Mouse (Mus musculus): ENCODE data around the gene Gcsh. TPM values are rescaled to one million over a fixed set of nuclear protein-coding genes. Genes with fewer than 3 reads are reported as not detected.
A peak's percentile ranks its signal among the peaks of the same experiment; 100 is the strongest.

The Gcsh gene
- total RNA-seq, 2 experiments from 2014 or later: 37.6 to 45.5 TPM

DNA sequence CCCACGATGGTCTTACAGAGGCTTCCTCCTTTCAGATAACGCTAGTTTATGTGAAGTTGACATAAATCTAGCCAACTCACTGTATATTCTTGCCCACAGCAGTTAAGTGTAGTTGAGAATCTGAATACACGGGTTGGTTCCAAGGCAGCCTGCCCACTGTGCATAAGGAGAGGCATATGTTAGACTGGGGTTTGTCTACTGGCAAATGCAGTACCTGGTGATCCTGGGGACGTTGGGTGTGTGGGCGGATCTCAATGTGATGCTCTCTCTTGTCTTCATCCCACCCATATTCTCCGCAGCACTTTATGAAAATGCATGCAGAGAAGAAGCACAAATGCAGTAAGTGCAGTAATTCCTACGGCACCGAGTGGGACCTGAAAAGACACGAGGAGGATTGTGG lies 38.9 kb downstream of the Gcsh start:
- no peak overlapping the region for H3K27ac ChIP-seq
- no peak for DNase-seq
- TF ChIP-seq CTCF (IDR thresholded peaks at IDR 0.05): no peak
- H3K4me3 ChIP-seq: no peak overlapping the region
- intact Hi-C loops (cut with DNase I): no loop called here

DNA sequence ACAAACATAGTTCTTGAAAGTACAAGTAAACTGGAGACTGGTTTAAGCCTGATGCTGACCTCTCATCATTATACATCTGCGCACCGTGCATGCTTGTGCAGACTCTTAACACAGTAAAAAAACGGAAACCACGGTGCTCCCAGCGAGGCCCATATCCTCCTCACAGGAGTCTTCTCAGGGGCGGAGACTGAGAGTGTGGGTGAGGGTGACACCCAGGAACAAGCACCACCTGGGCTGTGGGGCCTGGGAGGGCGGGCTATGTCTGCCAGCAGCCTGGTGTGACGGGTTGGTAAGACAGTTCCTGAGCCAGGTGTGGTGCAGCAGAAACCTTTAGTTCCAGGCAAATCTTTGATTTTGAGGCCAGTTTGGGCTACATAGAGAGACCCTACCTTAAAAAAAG lies 40.9 kb downstream of the Gcsh start:
- no peak for DNase-seq
- no peak overlapping the region for H3K4me3 ChIP-seq
- TF ChIP-seq CTCF (IDR thresholded peaks at IDR 0.05): no peak
- H3K27ac ChIP-seq: no peak overlapping the region
- intact Hi-C loops (cut with DNase I): no loop called here

DNA sequence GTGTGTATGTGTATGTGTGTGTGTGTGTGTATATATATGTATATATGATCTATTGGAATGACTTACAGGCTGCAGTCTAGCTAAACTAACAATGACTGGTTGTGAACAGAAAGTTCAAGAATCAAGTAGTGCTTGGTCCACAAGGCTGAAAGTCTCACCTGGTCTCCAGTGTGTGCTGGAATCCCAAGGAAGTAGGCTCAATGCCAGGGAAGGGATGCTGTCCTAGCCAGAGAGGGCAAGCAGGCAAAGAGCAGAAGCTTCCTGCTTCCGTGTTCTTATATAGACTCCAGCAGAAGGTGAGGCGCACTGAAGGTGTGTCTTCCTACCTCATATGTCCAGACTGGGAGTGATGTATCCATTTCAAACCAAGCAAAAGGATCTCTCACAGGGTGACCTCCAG lies 41.6 kb downstream of the Gcsh start:
- no peak for DNase-seq
- Histone ChIP-seq H3K4me3 (no peak overlapping the region), H3K27ac (no peak overlapping the region)
- intact Hi-C loops (cut with DNase I): no loop called here
- TF ChIP-seq CTCF (IDR thresholded peaks at IDR 0.05): no peak

DNA sequence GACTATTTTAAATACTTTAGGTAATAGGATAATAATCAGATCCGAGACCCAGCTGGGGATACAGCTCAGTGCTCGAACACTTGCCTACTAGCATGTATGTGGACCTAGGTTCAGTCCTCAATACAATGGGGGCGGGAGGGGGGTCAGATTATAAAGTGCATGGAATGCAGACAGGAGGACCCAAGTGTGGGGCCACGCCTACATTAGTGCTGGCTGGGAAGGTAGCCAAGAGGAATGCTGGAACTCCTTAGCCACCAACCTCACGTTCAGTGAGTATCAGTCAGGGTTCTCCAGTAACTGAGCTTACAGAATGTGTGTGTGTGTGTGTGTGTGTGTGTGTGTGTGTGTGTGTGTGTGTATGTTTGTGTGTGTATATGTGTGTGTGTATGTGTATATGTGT lies 42.0 kb downstream of the Gcsh start:
- no peak for TF ChIP-seq CTCF (IDR thresholded peaks at IDR 0.05)
- no peak overlapping the region for H3K27ac ChIP-seq
- intact Hi-C loops (cut with DNase I): no loop called here
- no peak for DNase-seq
- H3K4me3 ChIP-seq: no peak overlapping the region

DNA sequence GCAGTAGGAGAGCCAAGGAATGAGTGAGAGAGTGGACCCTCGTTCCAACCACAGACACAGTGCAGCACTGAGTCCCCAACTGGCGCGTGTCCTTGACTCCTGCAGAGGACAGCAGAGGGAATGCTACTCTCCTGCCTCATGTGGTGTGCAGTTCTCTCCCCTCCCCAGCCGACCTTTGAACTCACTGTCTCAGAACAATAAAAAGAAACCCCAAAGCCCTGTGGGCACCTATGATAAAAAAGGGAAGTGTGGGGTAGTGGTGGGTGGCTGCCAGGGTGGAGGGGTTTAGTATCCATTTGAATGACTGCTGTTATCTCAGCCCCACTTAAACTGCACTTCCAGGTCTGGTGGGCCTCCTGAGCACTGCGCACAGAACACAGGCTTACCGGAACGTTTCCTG lies 45.7 kb downstream of the Gcsh start:
- TF ChIP-seq CTCF (IDR thresholded peaks at IDR 0.05): no peak
- H3K4me3 ChIP-seq: no peak overlapping the region
- no peak overlapping the region for H3K27ac ChIP-seq
- intact Hi-C loops (cut with DNase I): no loop called here
- DNase-seq: no peak

DNA sequence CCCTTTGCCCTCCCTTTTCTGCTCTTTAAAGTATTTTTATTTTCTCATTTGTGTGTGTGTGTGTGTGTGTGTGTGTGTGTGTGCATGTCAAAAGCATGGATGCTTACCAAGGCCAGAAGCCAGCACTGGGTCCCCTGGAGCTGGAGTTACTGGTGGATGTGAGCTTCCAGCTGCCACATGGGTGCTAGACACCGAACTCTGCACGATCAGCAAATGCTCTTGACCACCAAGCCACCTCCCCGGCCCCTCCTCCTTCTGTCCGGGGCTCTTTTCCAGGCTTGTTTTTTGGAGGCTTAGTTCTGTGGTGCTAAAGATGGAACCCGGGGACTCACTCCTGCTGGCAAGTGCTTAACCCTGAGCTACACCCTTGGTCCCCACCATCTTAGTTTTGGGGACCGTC lies 46.5 kb downstream of the Gcsh start:
- no peak for TF ChIP-seq CTCF (IDR thresholded peaks at IDR 0.05)
- Histone ChIP-seq H3K4me3 (peak overlapping the region; percentile 65), H3K27ac (peak overlapping the region; percentile 70)
- no peak for DNase-seq
- intact Hi-C loops (cut with DNase I): no loop called here

DNA sequence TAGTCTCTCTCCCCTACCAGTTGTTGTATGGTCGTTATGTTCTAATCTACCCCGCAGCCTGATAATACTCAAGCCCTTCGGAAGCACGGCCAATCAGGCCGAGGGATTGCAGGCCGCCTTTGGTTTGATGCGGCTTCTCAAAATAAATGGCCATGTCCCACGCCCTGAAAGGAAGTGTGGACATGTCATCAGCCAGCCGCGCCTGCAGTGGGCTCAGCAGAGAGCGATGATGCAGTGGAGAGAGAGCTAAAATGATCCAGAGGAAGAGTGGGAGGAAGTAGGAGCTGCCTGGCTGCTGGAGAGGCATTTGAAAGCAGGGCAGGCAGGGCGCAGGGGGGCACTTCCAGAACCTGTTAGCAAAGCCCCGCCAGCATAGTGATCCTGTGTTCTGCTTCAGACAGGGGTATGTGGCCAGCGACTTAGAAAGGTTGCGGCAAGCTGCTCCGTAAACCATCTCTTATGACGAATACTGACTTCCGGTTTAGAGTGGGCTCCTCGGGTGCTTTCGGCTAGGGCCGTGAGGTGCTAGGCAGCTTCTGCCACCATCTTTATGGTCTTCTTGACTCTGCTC lies 47.0 kb downstream of the Gcsh start:
- peak; percentile 28 for DNase-seq

DNA sequence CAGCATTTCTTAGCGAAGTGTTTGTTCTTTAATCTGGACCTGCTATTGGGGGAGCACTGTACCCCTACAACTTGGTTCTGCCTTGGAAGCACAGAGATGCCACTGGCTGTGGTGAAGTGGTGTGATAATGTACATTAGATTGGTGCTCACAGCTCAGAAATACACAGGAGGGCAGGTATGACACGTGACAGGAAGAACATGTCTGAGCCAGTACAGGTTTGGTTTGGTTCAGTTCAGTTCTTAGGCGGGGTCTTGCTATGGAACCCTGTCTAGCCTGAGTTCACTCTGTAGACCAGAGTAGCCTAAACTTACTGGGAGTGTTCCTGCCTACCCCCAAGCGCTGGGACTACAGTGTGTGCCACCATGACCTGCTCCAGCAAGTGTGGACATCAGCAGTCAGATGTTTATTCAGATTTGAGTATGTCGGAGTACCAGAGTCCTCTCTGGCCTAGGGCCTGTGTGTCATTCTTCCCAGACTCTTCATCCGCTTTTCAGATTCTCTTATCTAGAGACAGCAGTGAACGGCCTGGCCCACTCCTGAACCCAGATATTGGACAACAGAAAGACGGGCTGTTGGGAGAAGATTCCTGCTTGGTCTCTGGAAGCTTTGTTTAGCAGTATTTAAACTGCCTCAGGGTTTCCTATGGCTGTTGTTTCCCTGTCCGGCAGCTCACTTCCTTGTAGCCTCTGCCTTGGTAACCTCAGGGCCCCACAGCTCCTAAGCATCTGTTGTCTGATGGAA lies 48.0 kb downstream of the Gcsh start:
- no peak for TF ChIP-seq CTCF (IDR thresholded peaks at IDR 0.05)
- intact Hi-C loops (cut with DNase I): no loop called here
- no peak for DNase-seq
- Histone ChIP-seq H3K4me3 (no peak overlapping the region), H3K27ac (0 out of 2 replicates have a peak overlapping the region, but pooled peaks have one; percentile 70)

More for the DNA sequence above, 47.0 kb downstream of the Gcsh start:
- no peak for TF ChIP-seq CTCF (IDR thresholded peaks at IDR 0.05)
- Histone ChIP-seq H3K27ac (peak overlapping the region; percentile 70), H3K4me3 (peak overlapping the region; percentile 65)
- intact Hi-C loops (cut with DNase I): no loop called here

DNA sequence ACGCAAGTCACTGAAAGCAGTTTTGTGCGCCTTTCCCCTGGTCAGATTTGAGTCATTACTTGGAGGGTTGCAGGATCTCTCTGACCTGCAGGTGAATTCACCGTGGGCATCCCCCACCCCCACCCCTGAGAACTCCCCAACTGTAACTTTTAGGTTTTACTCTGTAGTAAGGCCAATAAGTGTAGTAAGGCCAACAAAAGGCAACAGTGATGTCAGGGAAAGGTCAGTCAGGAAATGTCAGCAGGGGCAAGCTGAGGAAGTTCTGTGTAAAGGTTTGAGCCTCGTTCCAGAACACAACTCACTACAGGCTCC lies 49.0 kb downstream of the Gcsh start:
- DNase-seq: no peak
- intact Hi-C loops (cut with DNase I): no loop called here
- peak overlapping the region; percentile 84 for H3K27ac ChIP-seq
- TF ChIP-seq CTCF (IDR thresholded peaks at IDR 0.05): no peak
- H3K4me3 ChIP-seq: peak overlapping the region; percentile 99

DNA sequence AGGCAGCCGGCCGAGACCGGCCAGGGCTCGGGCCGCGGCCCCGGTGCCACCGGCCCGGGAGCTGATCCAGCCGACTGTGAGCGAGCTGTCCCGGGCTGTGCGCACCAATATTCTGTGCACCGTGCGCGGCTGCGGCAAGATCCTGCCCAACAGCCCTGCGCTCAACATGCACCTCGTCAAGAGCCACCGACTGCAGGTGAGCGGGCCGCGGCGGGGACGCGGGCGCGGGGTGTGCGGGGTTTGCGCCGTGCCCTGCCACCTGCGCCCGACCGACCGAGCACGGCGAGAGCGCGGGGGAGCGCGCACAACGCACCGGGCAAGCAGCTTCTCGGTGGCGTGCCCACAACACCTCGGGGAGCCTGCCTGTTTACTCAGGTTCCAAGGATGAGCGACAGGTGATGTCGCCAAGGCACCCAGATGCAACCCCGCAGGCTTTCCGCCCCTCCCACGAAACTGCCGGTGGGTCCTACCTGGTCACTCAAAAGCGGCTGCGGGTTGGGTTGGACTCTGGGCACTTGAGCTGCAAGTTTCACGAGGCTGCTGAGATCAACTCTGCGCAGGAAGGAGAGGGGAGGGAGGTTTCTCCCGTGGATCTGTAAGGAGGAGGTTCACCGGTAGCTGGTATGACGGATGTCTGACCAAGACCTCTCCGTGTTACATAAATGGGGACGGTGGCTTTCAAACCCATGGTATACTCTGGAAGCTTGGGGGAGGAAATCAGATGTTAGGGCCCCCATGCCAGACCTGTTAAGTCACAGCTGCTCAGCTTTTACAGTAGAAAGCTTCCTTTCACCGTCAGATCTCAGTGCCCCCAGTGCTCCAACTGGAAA lies 49.6 kb downstream of the Gcsh start:
- Histone ChIP-seq H3K4me3 (peak overlapping the region; percentile 99), H3K27ac (peak overlapping the region; percentile 84)
- no peak for DNase-seq
- intact Hi-C loops (cut with DNase I): loop anchor here (1.0 kb wide), 1 partner anchor 36 kb away; no protein-coding TSS in a partner anchor
- TF ChIP-seq CTCF (IDR thresholded peaks at IDR 0.05): no peak

DNA sequence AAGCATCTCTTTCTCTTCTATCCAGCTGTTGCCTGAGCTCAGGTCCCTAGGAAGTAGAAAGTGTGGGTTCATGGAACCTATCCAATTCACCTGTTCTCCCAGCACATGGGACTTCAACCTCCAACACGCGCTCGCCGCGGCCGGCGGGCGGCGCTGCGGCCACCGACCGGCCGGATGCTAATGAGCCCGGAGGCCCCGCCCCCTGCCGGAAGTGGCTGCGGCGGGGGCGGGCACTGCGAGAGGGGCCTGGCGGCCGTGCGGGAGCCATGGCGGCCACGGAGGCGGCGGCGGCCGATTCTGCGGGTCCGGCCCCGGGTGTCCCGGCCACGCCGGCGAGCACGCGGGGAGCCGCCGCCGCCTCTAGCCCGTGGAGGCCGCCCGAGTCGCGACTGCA lies 50.2 kb downstream of the Gcsh start, which contains the start of gene Atmin:
Atmin (plus strand) TSS at position 233 of the 394 bp plus-strand sequence.
- intact Hi-C loops (cut with DNase I): loop anchor here (1.0 kb wide), 1 partner anchor 36 kb away; no protein-coding TSS in a partner anchor
- peak; percentile 84 for TF ChIP-seq CTCF (IDR thresholded peaks at IDR 0.05)
- Histone ChIP-seq H3K27ac (peak within 1 kb of the TSS; percentile 84), H3K4me3 (peak within 1 kb of the TSS; percentile 99)
- DNase-seq: peak; percentile 93

DNA sequence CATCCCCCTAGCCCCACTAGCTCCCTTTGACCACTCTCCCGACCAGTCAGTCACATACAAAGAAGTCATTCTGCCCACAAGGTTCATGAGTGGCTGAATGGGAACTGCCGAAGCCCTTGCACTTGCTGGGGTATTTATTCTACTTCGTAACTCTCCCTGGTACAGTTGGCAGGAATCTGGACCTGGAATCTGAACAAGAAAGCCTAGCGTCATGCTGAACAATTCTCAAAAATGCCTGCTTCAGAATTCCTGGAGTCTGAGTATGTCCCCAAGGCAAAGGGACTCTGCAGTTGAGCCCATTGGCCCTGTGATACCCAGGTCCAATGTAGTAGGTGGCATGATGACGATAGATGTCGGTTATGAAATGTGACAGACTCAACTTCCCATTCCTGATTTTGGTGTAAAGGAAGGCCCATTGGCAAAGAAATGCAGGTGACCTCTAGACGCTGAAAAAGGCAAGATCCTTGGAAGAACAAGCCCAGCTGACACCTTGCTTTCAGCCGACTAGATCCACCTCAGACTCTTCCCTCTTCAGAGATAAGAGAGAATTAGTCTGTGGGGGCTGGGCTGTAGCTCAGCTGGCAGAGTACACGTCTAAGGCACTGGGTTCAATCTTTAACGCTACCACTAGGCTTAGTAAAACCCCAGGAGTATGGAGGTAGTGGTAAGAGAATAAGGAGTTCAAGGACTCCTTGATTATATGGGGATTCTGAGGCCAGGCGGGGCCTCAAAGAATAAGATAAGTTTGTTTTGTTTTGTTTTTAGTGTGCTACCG lies 50.9 kb downstream of the Gcsh start:
- no peak for DNase-seq
- intact Hi-C loops (cut with DNase I): loop anchor here (1.0 kb wide), 1 partner anchor 37 kb away; no protein-coding TSS in a partner anchor
- Histone ChIP-seq H3K4me3 (no peak overlapping the region; the same call in 1 of the 2 replicates), H3K27ac (no peak overlapping the region)
- no peak for TF ChIP-seq CTCF (IDR thresholded peaks at IDR 0.05)

All from gastrocnemius, adult 2 months (tissue).